Mouse (Mus musculus) adrenal gland, postnatal 14 days (tissue): ENCODE measurements around the gene Dctn5. TPM values are rescaled to one million over a fixed set of nuclear protein-coding genes. Genes with fewer than 3 reads are reported as not detected.

ENCODE experiments used
- DNase-seq: peaks from one replicate; pipeline ENCODE4 v3.0.0; 2021; ENCODE audit warnings: mixed read lengths
- long read RNA-seq, 2 experiments: library from polyadenylated mRNA; stranded (forward); transcript quantifications; one replicate each; pipeline ENCODE4 v2.0.0; 2021
- total RNA-seq: library from RNA; stranded (reverse); gene quantifications from 2 replicates; pipeline ENCODE4 v1.2.3, GENCODE M21; 2021

The Dctn5 gene
- 54.0 and 62.1 TPM in 2 replicates for total RNA-seq
- long read RNA-seq, experiment 1, transcript Dctn5-201 (6 exons, 1,532 nt) = major isoform, 44 of 76 reads
- long read RNA-seq, experiment 1, partial matches to known transcripts = 1 of 76 reads
- long read RNA-seq, experiment 1, other reads (novel, unspliced or antisense) = 29 of 76 reads
- long read RNA-seq, experiment 2, transcript Dctn5-201 (6 exons, 1,532 nt) = major isoform, 32 of 68 reads
- long read RNA-seq, experiment 2, partial matches to known transcripts = 0 of 68 reads
- long read RNA-seq, experiment 2, other reads (novel, unspliced or antisense) = 35 of 68 reads

DNA sequence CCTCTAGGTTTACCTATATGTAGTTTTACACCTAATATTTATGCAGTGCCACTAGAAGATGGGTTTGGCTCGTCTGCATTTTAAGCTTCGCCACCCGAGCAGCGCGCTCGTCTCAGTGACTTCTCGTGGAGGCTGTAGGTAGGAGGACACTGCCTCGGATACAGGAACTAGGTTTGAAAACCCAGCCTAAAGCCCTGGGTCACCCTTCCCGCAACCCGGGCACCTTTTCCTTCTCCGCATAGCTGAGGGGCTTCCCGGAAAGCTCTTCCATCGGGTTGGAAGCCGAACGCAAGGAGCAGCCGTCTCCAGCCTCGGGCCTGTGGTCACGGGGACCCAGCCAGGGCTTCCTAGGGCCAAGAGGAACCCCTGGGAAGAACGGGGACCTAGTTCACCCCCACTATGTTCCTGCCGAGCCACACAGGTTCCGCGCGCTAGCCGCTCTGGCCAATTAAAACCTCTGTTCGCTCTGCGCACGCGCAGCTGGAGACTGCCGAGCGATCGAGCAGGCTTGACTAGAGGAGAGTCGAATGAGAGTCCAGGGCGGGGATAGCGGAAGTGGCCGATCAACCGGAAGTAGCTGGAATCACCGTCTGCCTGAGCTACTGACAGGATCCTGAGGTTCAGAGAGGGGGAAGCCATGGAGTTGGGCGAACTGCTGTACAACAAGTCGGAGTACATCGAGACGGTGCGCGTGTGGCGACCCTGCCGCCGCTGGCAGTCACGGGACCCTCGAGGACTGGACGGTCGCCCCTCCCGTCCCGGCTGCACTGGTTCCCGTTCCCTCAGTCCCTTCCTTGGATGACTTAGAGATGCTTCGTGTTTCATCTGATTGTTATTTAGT is at the start of gene Dctn5, which contains the start of gene Palb2:
Gene Dctn5, plus strand, starts transcription at position 545 of the 841 bp plus-strand sequence.
Gene Palb2, minus strand, starts transcription at position 489 of the 841 bp plus-strand sequence.
- peak; percentile 99 for DNase-seq

DNA sequence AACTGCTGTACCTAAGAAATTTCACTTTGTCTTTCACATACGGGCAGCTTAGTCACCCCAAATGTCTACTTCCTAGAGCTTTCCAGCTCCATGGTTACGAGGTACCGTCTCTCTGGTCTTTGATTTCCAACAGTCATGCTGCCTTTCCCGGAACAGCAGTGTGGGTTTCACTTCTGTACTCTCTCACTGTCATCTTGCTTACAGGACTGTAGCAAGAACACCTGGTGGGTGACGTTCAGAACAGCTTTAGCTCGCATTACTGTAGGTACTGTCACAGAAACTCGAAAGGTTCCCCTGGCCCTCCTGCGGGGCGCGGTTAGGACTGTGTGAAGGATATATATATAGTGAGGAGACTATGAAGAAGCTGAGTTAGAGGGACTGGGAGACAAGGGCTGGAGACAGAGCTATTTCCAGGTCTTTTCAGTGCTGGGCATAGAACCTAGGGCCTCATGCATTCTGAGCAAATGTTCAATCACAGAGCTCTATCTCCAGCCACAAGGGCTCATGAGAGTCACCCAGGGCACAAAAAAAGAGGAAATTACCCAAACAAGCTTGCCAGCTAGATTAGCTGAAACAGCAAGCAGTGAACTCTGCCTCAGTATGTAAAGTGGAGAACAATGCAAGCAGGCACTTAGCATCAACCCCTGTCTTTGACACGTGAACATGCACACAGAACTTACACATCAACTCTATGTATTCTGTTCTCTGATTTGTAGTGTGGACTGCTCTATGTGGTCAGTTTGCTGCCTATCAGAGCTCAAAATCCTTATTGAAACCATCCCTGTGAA is 45.5 kb upstream of the Dctn5 start:
- no peak for DNase-seq

GRCm38 (mm10) chr7:122094564-122095330 is 38.1 kb upstream of the Dctn5 start:
- no peak for DNase-seq

DNA sequence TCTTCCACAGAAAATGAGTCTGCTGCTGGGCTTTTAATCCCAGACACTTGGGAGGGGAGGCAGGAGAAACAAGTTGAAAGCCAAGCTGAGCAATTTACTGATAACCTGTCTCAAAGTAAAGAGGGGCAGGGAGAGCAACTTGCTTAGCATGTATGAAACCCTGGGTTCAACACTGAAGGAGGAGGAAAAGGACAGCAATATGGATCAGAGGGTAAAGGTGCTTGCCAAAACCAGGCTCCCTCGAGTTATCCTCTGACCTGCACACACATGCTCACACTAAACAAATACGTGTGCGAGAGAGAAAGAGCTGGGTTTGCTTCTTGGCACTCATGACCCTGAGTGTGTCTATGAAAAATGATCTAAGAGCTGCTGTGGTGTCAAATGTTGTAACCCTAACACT is 34.8 kb upstream of the Dctn5 start:
- DNase-seq = no peak

GRCm38 (mm10) chr7:122099222-122099621 is 33.6 kb upstream of the Dctn5 start:
- peak; percentile 48 for DNase-seq

DNA sequence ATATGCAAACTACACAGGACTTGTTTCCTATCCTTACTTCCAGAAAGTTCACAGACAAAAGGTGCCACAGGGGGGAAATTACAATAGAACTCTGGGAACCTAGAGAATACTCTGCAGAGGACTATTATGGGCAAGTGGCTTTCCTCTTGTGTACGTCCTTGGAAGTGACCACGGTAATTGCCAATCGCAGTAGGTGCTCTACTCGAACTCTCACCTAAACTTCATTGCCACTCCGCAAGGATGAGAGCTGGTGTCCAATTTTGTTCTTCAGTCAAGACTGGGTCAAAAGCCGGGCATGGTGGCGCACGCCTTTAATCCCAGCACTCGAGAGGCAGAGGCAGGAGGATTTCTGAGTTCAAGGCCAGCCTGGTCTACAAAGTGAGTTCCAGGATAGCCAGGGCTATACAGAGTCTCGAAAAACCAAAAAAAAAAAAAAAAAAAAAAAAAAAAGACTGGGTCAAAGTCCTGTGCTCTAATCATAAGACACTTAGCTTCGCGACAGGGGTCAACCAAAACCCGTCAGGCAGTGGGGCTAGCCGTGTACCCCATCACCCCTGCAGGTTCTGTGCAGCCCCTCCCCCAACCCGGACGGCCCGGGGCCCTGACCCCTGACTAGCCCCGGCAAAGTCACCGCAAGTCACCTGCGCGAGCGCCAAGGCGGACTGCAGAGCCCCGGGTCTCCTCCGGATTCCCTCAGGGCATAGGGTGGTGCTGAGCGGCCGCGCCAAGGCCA is 31.7 kb upstream of the Dctn5 start:
- peak; percentile 23 for DNase-seq

GRCm38 (mm10) chr7:122101747-122102244 is 31.0 kb upstream of the Dctn5 start, which contains the start of gene Ndufab1:
Gene Ndufab1, minus strand, starts transcription at chr7:122101886.
- peak; percentile 92 for DNase-seq

GRCm38 (mm10) chr7:122108206-122108605 is 24.6 kb upstream of the Dctn5 start:
- DNase-seq = no peak

GRCm38 (mm10) chr7:122123518-122123917 is 9.3 kb upstream of the Dctn5 start:
- no peak for DNase-seq

DNA sequence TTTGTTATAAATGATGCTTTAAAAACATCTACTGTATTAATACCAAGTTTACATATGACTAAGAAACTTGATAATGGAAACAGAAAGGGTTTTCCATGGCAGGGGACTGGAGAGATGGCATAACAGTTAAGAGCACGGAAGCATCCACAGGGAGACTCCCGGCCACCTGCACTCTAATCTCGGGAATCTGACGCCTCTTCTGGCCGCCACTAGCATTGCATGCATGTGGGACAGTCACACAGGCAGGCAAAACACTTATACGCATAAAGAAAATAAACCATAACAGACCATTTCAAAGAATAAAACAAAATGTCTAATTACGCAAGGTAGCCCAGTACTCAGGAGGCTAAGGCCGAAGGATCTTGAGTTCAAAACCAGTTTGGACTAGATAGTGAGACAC is 7.2 kb upstream of the Dctn5 start:
- no peak for DNase-seq

DNA sequence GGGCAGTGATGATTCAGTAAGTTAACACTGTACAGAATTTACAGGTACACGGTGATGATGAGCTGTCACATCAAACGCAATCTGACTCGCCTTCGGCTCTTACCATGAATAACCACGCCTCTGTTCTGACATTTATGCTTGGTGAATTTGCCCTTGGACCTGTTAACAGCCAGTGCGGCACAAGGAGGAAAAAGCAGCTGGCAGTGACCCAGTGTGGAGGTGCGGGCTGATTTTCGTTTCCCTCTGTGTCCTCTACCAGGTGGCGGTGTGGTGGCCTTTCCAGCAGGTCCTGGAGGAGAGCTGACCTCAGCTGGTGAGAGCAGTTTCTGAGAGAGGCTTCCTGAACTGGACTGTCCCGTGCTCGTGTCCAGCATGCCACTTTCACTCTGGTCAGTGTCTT is 5.9 kb upstream of the Dctn5 start:
- peak; percentile 13 for DNase-seq

DNA sequence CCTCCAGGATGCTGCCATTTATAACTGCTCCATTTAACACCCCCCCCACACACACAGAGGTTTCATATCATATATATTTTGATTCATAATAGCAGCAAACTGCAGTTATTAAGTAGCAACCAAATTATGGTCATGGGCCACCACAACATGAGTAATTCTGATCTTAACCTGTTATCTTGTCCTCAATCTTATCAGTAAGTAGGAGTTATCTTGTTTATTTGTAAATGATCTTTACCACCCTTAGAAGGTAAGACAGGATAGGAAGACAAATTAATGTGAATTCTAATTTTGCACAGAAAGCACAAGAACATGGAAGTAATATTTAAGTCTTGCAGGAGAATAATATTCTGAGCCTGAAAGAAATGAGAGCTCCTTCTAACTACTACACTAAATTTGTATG is 1.0 kb upstream of the Dctn5 start:
- no peak for DNase-seq

- no peak for DNase-seq
Observed at GRCm38 (mm10) chr7:122133338-122133625, 441 bp downstream of the Dctn5 start.

DNA sequence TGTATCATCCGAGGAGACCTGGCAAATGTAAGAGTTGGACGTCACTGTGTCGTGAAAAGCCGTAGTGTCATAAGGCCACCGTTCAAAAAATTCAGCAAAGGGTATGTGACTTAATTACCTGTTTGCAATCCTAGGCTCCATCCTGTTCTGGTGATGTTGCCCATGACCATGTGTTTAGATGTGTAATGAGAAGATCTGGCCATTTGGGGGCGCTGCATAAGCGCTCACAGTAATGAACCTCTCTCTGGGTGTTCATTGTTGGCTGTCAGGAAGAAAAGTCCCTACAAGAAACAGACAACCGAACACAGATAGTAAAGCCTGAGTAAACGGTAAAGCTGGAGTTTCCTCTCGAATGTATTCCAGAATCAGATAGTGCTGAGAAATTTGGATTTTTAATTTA is 2.2 kb downstream of the Dctn5 start:
- peak; percentile 40 for DNase-seq

GRCm38 (mm10) chr7:122137071-122137470 is 4.2 kb downstream of the Dctn5 start:
- DNase-seq = no peak

- no peak for DNase-seq
Observed at GRCm38 (mm10) chr7:122138190-122138589, 5.3 kb downstream of the Dctn5 start.

DNA sequence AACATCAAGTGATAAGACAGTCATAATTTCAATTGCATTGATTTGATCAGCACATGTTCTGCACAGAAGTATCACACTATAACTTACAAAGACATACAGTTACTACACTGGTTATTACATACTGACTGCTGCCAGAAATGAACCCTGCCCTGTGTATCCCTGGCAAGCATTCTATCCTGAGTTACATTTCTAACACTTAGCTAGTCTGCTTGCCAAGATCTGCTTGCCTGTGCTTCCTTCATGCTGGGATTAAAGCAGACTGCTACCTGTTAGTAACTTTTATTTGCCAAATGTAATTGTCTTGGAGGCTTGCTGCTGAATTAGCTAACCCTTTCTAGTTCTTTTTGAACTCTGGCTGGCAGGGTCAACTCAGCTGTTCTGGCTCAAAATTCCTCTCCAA is 8.2 kb downstream of the Dctn5 start:
- DNase-seq = no peak

GRCm38 (mm10) chr7:122152473-122152872 is 19.6 kb downstream of the Dctn5 start:
- DNase-seq = no peak

- DNase-seq = no peak
Observed at GRCm38 (mm10) chr7:122158488-122158887, 25.6 kb downstream of the Dctn5 start.

DNA sequence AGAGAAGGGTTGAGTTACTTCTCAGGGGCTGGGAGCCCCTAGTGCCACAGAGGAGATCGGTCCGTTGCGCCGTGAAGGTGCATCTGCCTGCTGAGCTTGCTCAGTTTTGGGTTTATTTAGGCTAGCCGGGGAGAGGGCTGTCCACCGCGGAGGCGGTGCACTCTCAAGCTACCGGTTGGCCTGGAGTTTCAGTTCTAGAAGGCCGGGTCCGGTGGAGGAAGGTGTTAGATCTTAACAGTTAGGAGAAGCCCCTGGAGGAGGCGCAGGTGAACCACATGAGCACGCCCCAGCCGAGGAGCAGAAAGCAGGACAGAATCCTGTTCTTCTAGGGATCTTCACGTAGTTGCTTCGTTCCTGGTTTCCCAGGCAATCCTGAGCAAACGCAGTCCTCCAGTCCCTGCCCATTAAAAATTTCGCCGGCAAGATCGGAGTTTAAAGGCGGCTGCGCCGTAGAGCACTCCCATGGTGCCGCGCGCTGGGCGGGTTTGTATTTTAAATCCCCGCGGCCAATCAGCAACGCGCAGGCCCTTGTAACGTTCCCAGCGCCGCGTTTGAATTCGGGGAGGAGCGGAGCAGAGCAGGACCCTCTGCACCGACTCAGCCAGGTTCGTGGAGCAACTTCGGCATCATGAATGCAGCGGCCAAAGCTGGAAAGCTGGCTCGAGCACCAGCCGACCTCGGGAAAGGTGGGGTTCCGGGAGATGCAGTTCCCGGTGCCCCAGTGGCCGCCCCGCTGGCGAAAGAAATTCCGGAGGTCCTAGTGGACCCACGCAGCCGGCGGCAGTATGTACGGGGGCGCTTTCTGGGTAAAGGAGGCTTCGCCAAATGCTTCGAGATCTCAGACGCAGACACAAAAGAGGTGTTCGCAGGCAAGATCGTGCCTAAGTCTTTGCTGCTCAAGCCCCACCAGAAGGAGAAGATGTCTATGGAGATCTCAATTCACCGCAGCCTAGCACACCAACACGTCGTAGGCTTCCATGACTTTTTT is 26.4 kb downstream of the Dctn5 start, which contains the start of gene Plk1:
Gene Plk1, plus strand, starts transcription at position 525 of the 988 bp plus-strand sequence.
- peak; percentile 92 for DNase-seq
